Mouse (Mus musculus) lung, embryonic 16.5 days (tissue): ENCODE measurements around the gene Gpr87. TPM values are rescaled to one million over a fixed set of nuclear protein-coding genes. Genes with fewer than 3 reads are reported as not detected.

Experiments
- ATAC-seq: fragments of 200-750 bp; cut with Nextera tagmentation; 2 replicates; pipeline ENCODE4 v1.8.0; 2017; ENCODE audit warnings: low read depth, mild to moderate bottlenecking, moderate library complexity
- H3K27ac ChIP-seq: fragments of 300-500 bp; sonication (generic); 2 replicates; pipeline ENCODE4 v1.5.1; 2014; ENCODE audit warnings: mild to moderate bottlenecking, control low read depth, low read length
- H3K27me3 ChIP-seq: fragments of 300-500 bp; sonication (generic); 2 replicates; pipeline ENCODE4 v1.6.1; 2014; ENCODE audit warnings: low read depth, low read length, mixed read lengths; ENCODE audit not compliant: control insufficient read depth, insufficient read depth
- H3K36me3 ChIP-seq: fragments of 300-500 bp; sonication (generic); 2 replicates; pipeline ENCODE4 v1.6.1; 2014; ENCODE audit warnings: low read length; ENCODE audit not compliant: control insufficient read depth, insufficient read depth
- H3K4me1 ChIP-seq: fragments of 300-500 bp; sonication (generic); replicated peaks from 2 replicates; pipeline ENCODE4 v1.6.1; 2014; ENCODE audit warnings: low read length, mixed read lengths; ENCODE audit not compliant: control insufficient read depth, insufficient read depth
- H3K4me2 ChIP-seq: fragments of 300-500 bp; sonication (generic); 2 replicates; pipeline ENCODE4 v1.6.1; 2014; ENCODE audit warnings: low read depth, low read length, control low read depth
- H3K4me3 ChIP-seq: fragments of 300-500 bp; sonication (generic); 2 replicates; pipeline ENCODE4 v1.5.1; 2014; ENCODE audit warnings: mild to moderate bottlenecking, low read length, control low read depth
- H3K9ac ChIP-seq: fragments of 300-500 bp; sonication (generic); 2 replicates; pipeline ENCODE4 v1.6.1; 2014; ENCODE audit warnings: low read length, control low read depth
- H3K9me3 ChIP-seq: fragments of 300-500 bp; sonication (generic); 2 replicates; pipeline ENCODE4 v1.6.1; 2016; ENCODE audit warnings: low read length; ENCODE audit not compliant: control insufficient read depth
- WGBS: fragments of 180-500 bp; shearing (Covaris S2); extraction: QIAGEN DNeasy Blood & Tissue Kit; methylation state at CpG from one replicate; pipeline ENCODE4 v1.1.7; 2014; 5-methylcytosine and 5-hydroxymethylcytosine counted together
- polyA plus RNA-seq: library from polyadenylated mRNA; unstranded; fragments of >200 nt; fragmentation: Nextera tagmentation; extraction: Ambion mirVana; gene quantifications from 2 replicates; pipeline ENCODE4 v1.2.1, GENCODE M21; 2015

Gpr87 gene
- polyA plus RNA-seq, 1 experiment from 2014 or later, result not detected

- no peak overlapping the region for H3K9ac ChIP-seq
- 52% methylated on average over 8 of the region's 8 CpGs for WGBS
- H3K4me2 ChIP-seq, result no peak overlapping the region
- no peaks in the 10 kb centered on the region for H3K9me3 ChIP-seq
- peak; percentile 90 for ATAC-seq
- H3K4me1 ChIP-seq, result peaks cover 10% of the 10 kb centered on the region
- H3K4me3 ChIP-seq, result no peak overlapping the region
- peak overlapping the region; percentile 73 for H3K27ac ChIP-seq
- H3K27me3 ChIP-seq, result no peaks in the 10 kb centered on the region
- no peaks in the 10 kb centered on the region for H3K36me3 ChIP-seq
These were observed 9.1 kb upstream of the Gpr87 start for GRCm38 (mm10) chr3:59203802-59204520.

DNA sequence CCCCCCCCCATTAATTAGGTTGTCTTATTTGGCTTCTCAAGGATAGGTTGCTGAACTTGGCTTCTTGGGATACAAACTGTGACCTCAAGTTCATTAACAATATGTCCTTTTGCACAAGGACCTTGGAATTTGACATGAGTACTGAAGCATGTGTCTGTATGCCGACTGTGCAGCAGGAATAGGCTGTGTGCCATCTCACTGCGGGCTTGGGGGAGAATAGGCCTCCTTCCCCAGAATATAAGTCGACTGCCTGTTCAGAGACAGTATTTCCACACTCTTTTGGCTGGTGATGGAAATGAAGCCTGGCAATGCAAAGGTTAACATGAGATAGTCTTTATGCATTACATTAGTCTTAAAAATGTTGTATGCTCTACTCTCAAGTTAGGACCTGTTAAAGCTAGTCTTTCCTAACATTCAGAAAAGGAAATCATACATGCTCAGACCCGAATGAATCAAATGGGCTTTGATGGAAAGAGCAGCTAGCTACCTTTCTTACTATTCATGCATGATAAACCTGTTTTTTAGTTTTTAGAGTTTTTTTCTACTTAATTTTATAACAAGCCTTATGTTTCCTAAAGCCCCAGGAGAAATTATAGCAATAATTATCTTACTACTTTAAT, 2.5 kb upstream of the Gpr87 start:
- 58% methylated on average over 4 of the region's 4 CpGs for WGBS
- ATAC-seq, result no peak
- no peaks in the 10 kb centered on the region for H3K36me3 ChIP-seq
- H3K27me3 ChIP-seq, result no peaks in the 10 kb centered on the region
- H3K9me3 ChIP-seq, result no peaks in the 10 kb centered on the region
- H3K4me3 ChIP-seq, result no peak overlapping the region
- no peaks in the 10 kb centered on the region; the same call in 1 of the 2 replicates for H3K4me1 ChIP-seq
- no peak overlapping the region for H3K4me2 ChIP-seq
- no peak overlapping the region for H3K27ac ChIP-seq
- no peak overlapping the region for H3K9ac ChIP-seq

GRCm38 (mm10) chr3:59194099-59194498, 805 bp downstream of the Gpr87 start:
- no peaks in the 10 kb centered on the region for H3K27me3 ChIP-seq
- H3K9me3 ChIP-seq, result no peaks in the 10 kb centered on the region
- no peak overlapping the region for H3K4me3 ChIP-seq
- H3K27ac ChIP-seq, result no peak overlapping the region
- H3K4me1 ChIP-seq, result no peaks in the 10 kb centered on the region
- 90% methylated on average over 7 of the region's 7 CpGs for WGBS
- H3K9ac ChIP-seq, result no peak overlapping the region
- no peak for ATAC-seq
- H3K4me2 ChIP-seq, result no peak overlapping the region
- H3K36me3 ChIP-seq, result no peaks in the 10 kb centered on the region

- no peak overlapping the region for H3K4me2 ChIP-seq
- WGBS, result 94% methylated on average over 6 of the region's 6 CpGs
- no peak overlapping the region for H3K4me3 ChIP-seq
- ATAC-seq, result no peak
- H3K9ac ChIP-seq, result no peak overlapping the region
- H3K27me3 ChIP-seq, result no peaks in the 10 kb centered on the region
- H3K4me1 ChIP-seq, result no peaks in the 10 kb centered on the region
- no peaks in the 10 kb centered on the region for H3K36me3 ChIP-seq
- H3K9me3 ChIP-seq, result no peaks in the 10 kb centered on the region
- no peak overlapping the region for H3K27ac ChIP-seq
These were observed 3.2 kb downstream of the Gpr87 start for GRCm38 (mm10) chr3:59191674-59192073.

DNA sequence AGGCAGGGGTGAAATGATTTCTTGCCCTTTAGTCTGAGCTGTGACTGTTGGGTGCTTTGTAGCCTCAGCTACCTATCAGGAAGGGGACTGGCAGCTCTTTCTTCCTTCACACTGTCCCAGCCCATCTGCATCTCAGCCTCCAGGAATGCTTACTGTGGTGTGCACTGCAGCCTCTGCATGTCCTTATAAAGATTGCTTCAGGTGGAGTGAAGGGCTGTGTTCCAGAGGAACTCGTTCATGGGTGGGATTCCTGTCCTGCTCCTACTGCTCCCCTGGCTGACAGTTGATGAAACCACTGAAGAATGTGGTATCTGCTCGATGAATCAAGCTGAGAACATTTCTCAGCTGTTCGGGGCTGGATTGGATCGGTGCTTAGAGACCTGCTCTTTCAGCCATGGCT, 7.6 kb downstream of the Gpr87 start:
- 71% methylated on average over 4 of the region's 4 CpGs for WGBS
- no peak for ATAC-seq

GRCm38 (mm10) chr3:59185662-59186061, 9.2 kb downstream of the Gpr87 start:
- H3K27me3 ChIP-seq, result no peaks in the 10 kb centered on the region
- no peak overlapping the region for H3K4me3 ChIP-seq
- peaks cover 3% of the 10 kb centered on the region; the same call in 1 of the 2 replicates for H3K4me1 ChIP-seq
- no peaks in the 10 kb centered on the region for H3K36me3 ChIP-seq
- no peak overlapping the region; the same call in 1 of the 2 replicates for H3K27ac ChIP-seq
- 50% methylated on average over 4 of the region's 4 CpGs for WGBS
- peak; percentile 56; the same call in 1 of the 2 replicates for ATAC-seq
- H3K9me3 ChIP-seq, result no peaks in the 10 kb centered on the region
- H3K4me2 ChIP-seq, result no peak overlapping the region
- H3K9ac ChIP-seq, result no peak overlapping the region

More for the DNA sequence above, 7.6 kb downstream of the Gpr87 start:
- H3K4me1 ChIP-seq, result 0 out of 2 replicates have a peak, but pooled peaks cover 3% of the 10 kb centered on the region
- H3K27ac ChIP-seq, result no peak overlapping the region
- no peaks in the 10 kb centered on the region for H3K9me3 ChIP-seq
- H3K4me3 ChIP-seq, result no peak overlapping the region
- H3K36me3 ChIP-seq, result no peaks in the 10 kb centered on the region
- no peak overlapping the region for H3K9ac ChIP-seq
- no peak overlapping the region for H3K4me2 ChIP-seq
- no peaks in the 10 kb centered on the region for H3K27me3 ChIP-seq

DNA sequence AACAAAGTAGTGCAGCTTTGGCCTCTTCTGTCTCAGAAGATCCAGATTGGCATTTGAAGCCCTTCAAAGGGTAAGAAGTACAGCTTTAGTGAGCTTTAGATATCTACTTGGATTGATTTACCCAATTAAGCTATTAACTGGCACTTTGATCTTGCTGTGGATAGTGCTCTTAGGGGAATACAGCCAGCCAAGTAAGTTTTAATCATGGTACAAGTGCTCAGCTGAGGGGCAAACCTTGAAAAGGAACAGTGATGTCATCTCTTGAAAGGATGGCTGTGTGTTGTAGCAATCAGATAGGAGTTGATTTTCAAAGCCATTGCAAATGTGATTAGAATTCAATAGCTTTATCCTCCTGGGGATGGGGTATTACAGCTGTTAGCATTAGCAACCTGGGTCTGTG, 12.8 kb downstream of the Gpr87 start:
- Histone ChIP-seq H3K9me3 (no peaks in the 10 kb centered on the region), H3K36me3 (no peaks in the 10 kb centered on the region), H3K4me2 (no peak overlapping the region), H3K27me3 (no peaks in the 10 kb centered on the region), H3K9ac (no peak overlapping the region), H3K27ac (no peak overlapping the region), H3K4me3 (no peak overlapping the region), H3K4me1 (peaks cover 6% of the 10 kb centered on the region; the same call in 1 of the 2 replicates)
- no peak for ATAC-seq

GRCm38 (mm10) chr3:59181134-59181533, 13.8 kb downstream of the Gpr87 start:
- no peak overlapping the region for H3K4me2 ChIP-seq
- 54% methylated on average over 5 of the region's 5 CpGs for WGBS
- peaks cover 6% of the 10 kb centered on the region; the same call in 1 of the 2 replicates for H3K4me1 ChIP-seq
- no peaks in the 10 kb centered on the region for H3K9me3 ChIP-seq
- H3K4me3 ChIP-seq, result no peak overlapping the region
- no peak overlapping the region for H3K27ac ChIP-seq
- no peaks in the 10 kb centered on the region for H3K27me3 ChIP-seq
- no peak overlapping the region for H3K9ac ChIP-seq
- ATAC-seq, result 0 out of 2 replicates have a peak, but pooled peaks have one; percentile 17
- H3K36me3 ChIP-seq, result no peaks in the 10 kb centered on the region

DNA sequence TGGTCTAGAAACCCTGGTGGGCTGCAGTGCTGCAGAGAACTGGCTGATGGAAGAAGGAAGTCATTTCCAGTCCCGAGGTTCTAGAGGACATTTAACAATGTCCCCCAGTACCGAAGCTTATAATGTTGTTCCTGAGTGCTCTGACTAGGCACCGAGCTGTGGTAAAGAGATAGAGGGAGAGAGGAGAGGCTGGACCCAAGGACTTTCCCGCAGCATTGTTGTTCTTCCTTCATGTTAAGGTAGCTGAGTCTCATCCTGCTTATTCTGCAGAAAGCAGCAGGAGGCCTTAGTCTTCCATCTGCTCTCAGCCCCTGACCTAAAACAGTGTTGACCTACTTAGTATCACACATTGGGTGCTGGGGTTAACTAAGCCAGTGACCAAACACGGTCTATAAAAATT, 18.0 kb downstream of the Gpr87 start:
- 66% methylated on average over 5 of the region's 5 CpGs for WGBS
- H3K36me3 ChIP-seq, result no peaks in the 10 kb centered on the region
- no peak overlapping the region for H3K9ac ChIP-seq
- H3K4me2 ChIP-seq, result no peak overlapping the region
- no peaks in the 10 kb centered on the region for H3K9me3 ChIP-seq
- no peak for ATAC-seq
- no peak overlapping the region for H3K4me3 ChIP-seq
- no peak overlapping the region for H3K27ac ChIP-seq
- H3K4me1 ChIP-seq, result peaks cover 6% of the 10 kb centered on the region
- H3K27me3 ChIP-seq, result no peaks in the 10 kb centered on the region
